ENCODE assay signal across 8 mouse cellular contexts in genomic region chr3:89417840-89418169, GRCm38 (mm10). TPM values are rescaled to one million over a fixed set of nuclear protein-coding genes. Genes with fewer than 3 reads are reported as not detected.
DNase-seq lines count a peak whose midpoint lies in the region.

No protein-coding gene starts in this region.

- intact Hi-C loops in heart, postnatal 25 days (cut with DNase I): no loop called here

- no peaks in the 10 kb centered on the region for H3K9me3 ChIP-seq in heart, embryonic 10.5 days
- H3K9me3 ChIP-seq in hindbrain, embryonic 10.5 days: no peaks in the 10 kb centered on the region

- peaks cover 35% of the 10 kb centered on the region for H3K36me3 ChIP-seq in heart, embryonic 10.5 days
- peaks cover 37% of the 10 kb centered on the region for H3K36me3 ChIP-seq in hindbrain, embryonic 10.5 days

- no peaks in the 10 kb centered on the region for H3K27me3 ChIP-seq in heart, embryonic 10.5 days (ENCODE audit: insufficient read depth, poor library complexity, severe bottlenecking)
- no peaks in the 10 kb centered on the region for H3K27me3 ChIP-seq in hindbrain, embryonic 10.5 days (ENCODE audit: insufficient read depth, poor library complexity, severe bottlenecking)

- peak overlapping the region; percentile 92 for H3K27ac ChIP-seq in heart, embryonic 10.5 days
- peak overlapping the region; percentile 96 for H3K27ac ChIP-seq in hindbrain, embryonic 10.5 days

- no peak for DNase-seq in heart, embryonic 10.5 days (ENCODE audit: low spot score)
- no peak for DNase-seq in heart, postnatal 25 days (ENCODE audit: low spot score)
- peak; percentile 78 for DNase-seq in MEL-GATA-1-ER (ENCODE audit: extremely low read depth, low read depth)
- DNase-seq in hindbrain, embryonic 10.5 days (ENCODE audit: low spot score): no peak
- DNase-seq in mesoderm, embryonic 11.5 days (ENCODE audit: low read depth, low spot score): peak; percentile 89
- no peak for DNase-seq in adrenal gland, adult 8-10 months
- no peak for DNase-seq in ovary, postnatal 36 days (ENCODE audit: low spot score)
- DNase-seq in MN1 (ENCODE audit: low spot score): no peak

- WGBS in heart, embryonic 10.5 days: under 1% methylated on average over 20 of the region's 20 CpGs
- WGBS in hindbrain, embryonic 10.5 days: 0% methylated on average over 20 of the region's 20 CpGs

- peaks cover 40% of the 10 kb centered on the region for H3K4me1 ChIP-seq in heart, embryonic 10.5 days
- H3K4me1 ChIP-seq in hindbrain, embryonic 10.5 days (replicated peaks): peaks cover 47% of the 10 kb centered on the region

- peak overlapping the region; percentile 67 for H3K4me3 ChIP-seq in heart, embryonic 10.5 days
- peak overlapping the region; percentile 70 for H3K4me3 ChIP-seq in hindbrain, embryonic 10.5 days

RNA-seq across cellular contexts. Expression of gene Cks1b, which starts 0.4 kb away (rescaled TPM):
- polyA plus RNA-seq in heart, embryonic 10.5 days (2016; fragmentation: Nextera tagmentation; extraction: Ambion mirVana): 465 and 589 TPM in 2 replicates
- total RNA-seq in heart, postnatal 25 days (2021): 1 to 10 TPM; 4.1 to 4.7 TPM
- polyA plus RNA-seq in hindbrain, embryonic 10.5 days (2016; fragmentation: Nextera tagmentation; extraction: Ambion mirVana): 535 and 648 TPM in 2 replicates
- 10 to 100 TPM; 20.3 to 33.2 (median 27.4) TPM for total RNA-seq in adrenal gland, adult 8-10 months (2022)

RNA-seq across cellular contexts. Expression of gene Shc1, which starts 0.4 kb away (rescaled TPM):
- polyA plus RNA-seq in heart, embryonic 10.5 days (2016; fragmentation: Nextera tagmentation; extraction: Ambion mirVana): 72.2 and 79.5 TPM in 2 replicates
- total RNA-seq in heart, postnatal 25 days (2021): 10 to 100 TPM; 35.7 to 35.8 TPM
- polyA plus RNA-seq in hindbrain, embryonic 10.5 days (2016; fragmentation: Nextera tagmentation; extraction: Ambion mirVana): 58.3 and 68.1 TPM in 2 replicates
- 100 to 1,000 TPM; 108 to 136 (median 122) TPM for total RNA-seq in adrenal gland, adult 8-10 months (2022)

RNA-seq across cellular contexts. Expression of gene Flad1, which starts 6.1 kb away (rescaled TPM):
- polyA plus RNA-seq in heart, embryonic 10.5 days (2016; fragmentation: Nextera tagmentation; extraction: Ambion mirVana): 30.7 and 40.3 TPM in 2 replicates
- 10 to 100 TPM; 57.5 to 60.8 TPM for total RNA-seq in heart, postnatal 25 days (2021)
- polyA plus RNA-seq in hindbrain, embryonic 10.5 days (2016; fragmentation: Nextera tagmentation; extraction: Ambion mirVana): 28.3 and 31.9 TPM in 2 replicates
- total RNA-seq in adrenal gland, adult 8-10 months (2022): 10 to 100 TPM; 25.7 to 39.9 (median 33.0) TPM

RNA-seq across cellular contexts. Expression of gene Pygo2, which starts 12.2 kb away (rescaled TPM):
- polyA plus RNA-seq in heart, embryonic 10.5 days (2016; fragmentation: Nextera tagmentation; extraction: Ambion mirVana): 28.2 and 35.9 TPM in 2 replicates
- 10 to 100 TPM; 13.5 to 18.0 TPM for total RNA-seq in heart, postnatal 25 days (2021)
- polyA plus RNA-seq in hindbrain, embryonic 10.5 days (2016; fragmentation: Nextera tagmentation; extraction: Ambion mirVana): 46.0 and 50.4 TPM in 2 replicates
- total RNA-seq in adrenal gland, adult 8-10 months (2022): 10 to 100 TPM; 42.1 to 45.1 (median 44.3) TPM

RNA-seq across cellular contexts. Expression of gene Lenep, which starts 15.2 kb away (rescaled TPM):
- polyA plus RNA-seq in heart, embryonic 10.5 days (2016; fragmentation: Nextera tagmentation; extraction: Ambion mirVana): not detected in 2 replicates
- under 1 TPM; 0.23 to 0.59 TPM for total RNA-seq in heart, postnatal 25 days (2021)
- 1.7 TPM in 1 of 2 replicates, not detected in the other for polyA plus RNA-seq in hindbrain, embryonic 10.5 days (2016; fragmentation: Nextera tagmentation; extraction: Ambion mirVana)
- total RNA-seq in adrenal gland, adult 8-10 months (2022): 1 to 10 TPM in 2 of 4 experiments, under 1 TPM in 1, not detected in 1; 0.22 to 3.1 (median 1.3) TPM

Comparison
In these comparisons a context has a peak if more than half of its experiments do, and no peak if none do; other contexts are left out.
1. DNase-seq: peak in MEL-GATA-1-ER (single experiment) and mesoderm, embryonic 11.5 days (single experiment); none in heart, embryonic 10.5 days (single experiment), heart, postnatal 25 days (single experiment), hindbrain, embryonic 10.5 days (single experiment), adrenal gland, adult 8-10 months (single experiment), ovary, postnatal 36 days (single experiment) and MN1 (single experiment).